Mouse (Mus musculus): ENCODE data around the gene Dnaja1.

DNA sequence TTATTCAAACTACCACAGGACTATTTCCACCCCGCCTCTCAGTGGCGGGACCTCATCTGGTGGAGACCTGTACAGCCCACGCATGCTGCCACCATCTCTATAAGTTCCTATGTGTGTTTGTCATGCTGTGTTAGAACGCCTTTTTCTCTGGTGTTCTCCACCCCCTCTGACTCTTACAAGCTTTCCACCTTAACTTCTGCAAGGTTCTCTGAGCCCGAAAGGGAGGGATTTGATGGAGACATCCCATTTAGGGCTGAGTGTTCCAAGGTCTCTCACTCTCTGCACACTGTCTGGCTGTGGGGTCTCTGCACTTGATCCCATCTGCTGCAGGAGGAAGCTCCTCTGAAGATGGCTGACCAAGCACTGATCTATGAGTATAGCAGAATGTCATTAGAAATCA lies 48.4 kb upstream of the Dnaja1 start:
- TF ChIP-seq POLR2A (IDR thresholded peaks at IDR 0.05; ENCODE audit: low read depth, low read length) (no peak), CTCF (IDR thresholded peaks at IDR 0.05; ENCODE audit: borderline replicate concordance, insufficient read depth, low read length) (no peak)

Measured in embryonic fibroblast, embryonic 13.5 days (primary cell).